Mouse (Mus musculus) forebrain, embryonic 10.5 days (tissue): ENCODE results near the gene Zfhx3. TPM values are rescaled to one million over a fixed set of nuclear protein-coding genes. Genes with fewer than 3 reads are reported as not detected.
A peak's percentile ranks its signal among the peaks of the same experiment; 100 is the strongest.

Source experiments
- DNase-seq: peaks from one replicate; pipeline ENCODE4 v3.0.0-alpha.2; 2017; ENCODE audit warnings: low spot score; ENCODE audit errors: extremely low spot score
- H3K27ac ChIP-seq: fragments of 300-500 bp; sonication (generic); 2 replicates; pipeline ENCODE4 v1.5.1; 2016; ENCODE audit warnings: mild to moderate bottlenecking
- H3K27me3 ChIP-seq: fragments of 300-500 bp; sonication (generic); 2 replicates; pipeline ENCODE4 v1.6.1; 2016; ENCODE audit warnings: mild to moderate bottlenecking; ENCODE audit not compliant: poor library complexity, severe bottlenecking
- H3K36me3 ChIP-seq: fragments of 300-500 bp; sonication (generic); replicated peaks from 2 replicates; pipeline ENCODE4 v1.6.1; 2016; ENCODE audit warnings: mild to moderate bottlenecking, moderate library complexity
- H3K4me1 ChIP-seq: fragments of 300-500 bp; sonication (generic); 2 replicates; pipeline ENCODE4 v1.6.1; 2016
- H3K4me3 ChIP-seq: fragments of 300-500 bp; sonication (generic); 2 replicates; pipeline ENCODE4 v1.5.1; 2016; ENCODE audit warnings: mild to moderate bottlenecking, moderate library complexity
- H3K9me3 ChIP-seq: fragments of 300-500 bp; sonication (generic); 2 replicates; pipeline ENCODE4 v1.6.1; 2016; ENCODE audit warnings: mild to moderate bottlenecking, moderate library complexity
- WGBS: fragments of 180-500 bp; shearing (Covaris S2); methylation state at CpG from one replicate; pipeline ENCODE4 v1.1.7; 2016; 5-methylcytosine and 5-hydroxymethylcytosine counted together
- polyA plus RNA-seq: library from polyadenylated mRNA; unstranded; fragments of >200 nt; fragmentation: Nextera tagmentation; extraction: Ambion mirVana; gene quantifications from 2 replicates; pipeline ENCODE4 v1.2.1, GENCODE M21; 2016

Gene Zfhx3
- polyA plus RNA-seq, 1 experiment from 2014 or later: 11.4 TPM

DNA sequence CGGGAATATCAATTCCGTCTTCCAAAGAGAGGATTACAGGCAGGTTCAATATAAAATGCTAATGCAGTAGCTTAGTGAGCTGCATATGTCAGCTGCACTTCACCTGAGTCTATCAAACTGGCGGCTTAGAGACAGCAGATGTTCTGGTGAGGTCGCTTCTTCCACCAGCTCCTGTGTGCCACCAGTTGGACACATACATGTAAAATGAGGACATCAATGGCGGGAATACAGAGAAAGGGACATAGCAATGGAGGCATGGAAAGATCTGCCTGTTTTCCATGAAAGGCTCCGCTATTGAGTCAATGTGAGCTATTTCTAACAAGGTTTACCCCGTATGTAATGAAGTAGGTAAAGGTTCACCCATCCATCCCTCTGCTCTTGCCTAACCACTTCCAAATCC is 587.0 kb downstream of the Zfhx3 start:
- Histone ChIP-seq H3K4me1 (peaks cover under 1% of the 10 kb centered on the region; the same call in 1 of the 2 replicates), H3K27ac (no peak overlapping the region), H3K27me3 (no peaks in the 10 kb centered on the region), H3K4me3 (no peak overlapping the region), H3K36me3 (no peaks in the 10 kb centered on the region), H3K9me3 (no peaks in the 10 kb centered on the region)
- DNase-seq: no peak
- WGBS: 96% methylated on average over 7 of the region's 7 CpGs

GRCm38 (mm10) chr8:108535121-108535876 is 592.9 kb downstream of the Zfhx3 start:
- WGBS: 79% methylated on average over 16 of the region's 16 CpGs

DNA sequence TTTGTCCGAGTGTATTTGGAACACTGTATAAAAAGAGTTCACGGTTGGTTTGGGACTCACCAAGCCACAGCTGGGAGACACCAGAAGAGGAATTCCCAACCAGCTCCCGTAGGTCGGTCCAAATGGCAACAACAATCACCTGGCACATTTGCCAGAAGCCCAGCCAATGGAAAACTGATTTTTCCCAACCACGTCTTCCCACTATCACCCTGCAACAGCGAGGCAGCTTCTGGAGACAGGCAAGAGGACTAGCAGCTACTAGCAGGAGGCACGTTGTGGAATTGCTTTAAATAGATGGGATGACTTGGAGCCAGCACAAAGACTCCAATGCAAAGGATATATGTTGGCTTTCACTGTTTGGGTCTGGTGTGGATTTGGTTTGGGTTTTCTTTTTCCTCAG is 593.7 kb downstream of the Zfhx3 start:
- 89% methylated on average over 7 of the region's 7 CpGs for WGBS
- Histone ChIP-seq H3K4me3 (no peak overlapping the region), H3K4me1 (peaks cover 39% of the 10 kb centered on the region), H3K27ac (no peak overlapping the region), H3K27me3 (no peaks in the 10 kb centered on the region), H3K9me3 (no peaks in the 10 kb centered on the region), H3K36me3 (no peaks in the 10 kb centered on the region)
- DNase-seq: no peak

More at GRCm38 (mm10) chr8:108535121-108535876, 592.9 kb downstream of the Zfhx3 start:
- H3K4me1 ChIP-seq: peaks cover 39% of the 10 kb centered on the region
- no peak overlapping the region for H3K4me3 ChIP-seq
- no peak overlapping the region for H3K27ac ChIP-seq
- no peaks in the 10 kb centered on the region for H3K27me3 ChIP-seq
- H3K36me3 ChIP-seq: no peaks in the 10 kb centered on the region
- no peak for DNase-seq
- no peaks in the 10 kb centered on the region for H3K9me3 ChIP-seq

- peaks cover 39% of the 10 kb centered on the region for H3K4me1 ChIP-seq
- no peaks in the 10 kb centered on the region for H3K36me3 ChIP-seq
- no peaks in the 10 kb centered on the region for H3K27me3 ChIP-seq
- H3K4me3 ChIP-seq: no peak overlapping the region
- DNase-seq: no peak
- 80% methylated on average over 15 of the region's 15 CpGs for WGBS
- H3K27ac ChIP-seq: 0 out of 2 replicates have a peak overlapping the region, but pooled peaks have one; percentile 30
- H3K9me3 ChIP-seq: no peaks in the 10 kb centered on the region
These were observed 594.5 kb downstream of the Zfhx3 start for GRCm38 (mm10) chr8:108536911-108537351.

DNA sequence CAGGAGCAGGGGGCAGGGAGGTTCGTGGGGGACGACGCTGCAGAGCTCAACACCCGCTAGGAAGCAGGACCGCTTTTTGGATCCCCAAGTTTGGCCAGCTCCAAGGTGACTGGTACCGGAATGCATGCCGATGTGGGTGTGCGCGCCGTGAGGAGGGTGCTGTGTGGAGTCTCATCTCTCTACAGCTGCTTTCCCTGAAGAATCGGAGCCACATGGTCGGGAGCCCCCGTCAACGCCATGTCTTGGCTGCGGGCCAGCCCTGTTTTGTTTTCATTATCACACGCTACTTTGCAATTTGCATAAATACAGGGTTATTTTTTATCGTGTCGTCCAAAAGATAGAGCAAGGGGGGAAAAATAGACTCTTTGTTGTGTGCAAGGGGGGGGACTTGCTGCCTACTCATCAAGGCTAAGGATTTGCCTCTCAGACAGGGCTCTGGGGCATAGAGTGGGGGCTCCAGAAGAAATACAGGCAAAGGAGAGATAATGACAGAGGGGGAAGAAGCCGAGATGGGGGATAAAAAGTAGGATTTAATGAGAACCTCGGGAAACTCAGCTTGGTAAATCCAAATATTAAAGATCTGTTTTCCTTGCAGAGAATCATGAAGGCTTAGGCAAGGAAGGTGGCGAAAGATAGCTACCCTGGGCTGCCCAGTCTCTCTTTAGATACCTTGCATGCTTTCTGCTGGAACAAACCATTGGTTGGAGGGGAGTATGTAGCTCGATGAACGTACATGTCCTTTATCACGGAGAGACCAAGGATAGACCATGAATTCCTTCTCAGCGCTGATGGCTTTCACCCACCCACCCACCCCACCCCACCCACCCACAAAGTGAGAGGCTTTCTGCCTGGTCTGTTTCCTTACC is 595.5 kb downstream of the Zfhx3 start:
- no peak overlapping the region for H3K27ac ChIP-seq
- no peaks in the 10 kb centered on the region for H3K27me3 ChIP-seq
- H3K9me3 ChIP-seq: no peaks in the 10 kb centered on the region
- DNase-seq: no peak
- WGBS: 93% methylated on average over 25 of the region's 25 CpGs
- H3K36me3 ChIP-seq: no peaks in the 10 kb centered on the region
- peaks cover 39% of the 10 kb centered on the region for H3K4me1 ChIP-seq
- no peak overlapping the region for H3K4me3 ChIP-seq

- Histone ChIP-seq H3K27me3 (no peaks in the 10 kb centered on the region), H3K4me3 (no peak overlapping the region), H3K27ac (no peak overlapping the region), H3K9me3 (no peaks in the 10 kb centered on the region), H3K4me1 (peaks cover 39% of the 10 kb centered on the region), H3K36me3 (no peaks in the 10 kb centered on the region)
- 81% methylated on average over 8 of the region's 8 CpGs for WGBS
- no peak for DNase-seq
These were observed 596.6 kb downstream of the Zfhx3 start for GRCm38 (mm10) chr8:108538929-108539555.

DNA sequence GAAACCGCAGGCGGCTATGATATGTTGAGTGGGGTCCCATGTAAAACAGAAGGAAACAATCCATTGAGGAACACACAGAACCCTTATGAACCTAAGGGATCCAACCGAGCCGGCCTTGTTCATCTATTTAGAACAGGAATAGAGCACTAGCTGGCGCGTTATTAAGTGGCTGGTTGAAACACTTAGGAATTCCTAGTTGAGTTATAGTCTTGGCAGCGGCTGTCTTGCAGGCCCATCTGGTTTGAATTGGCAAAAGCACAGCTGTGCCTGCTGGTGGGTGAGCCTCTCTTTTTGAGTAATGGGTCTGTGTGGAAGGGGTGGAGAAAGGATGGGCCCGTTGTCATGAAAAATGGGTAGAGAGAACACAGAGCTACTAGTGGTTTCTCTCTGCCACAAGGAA is 610.1 kb downstream of the Zfhx3 start:
- DNase-seq: no peak
- no peak overlapping the region for H3K27ac ChIP-seq

DNA sequence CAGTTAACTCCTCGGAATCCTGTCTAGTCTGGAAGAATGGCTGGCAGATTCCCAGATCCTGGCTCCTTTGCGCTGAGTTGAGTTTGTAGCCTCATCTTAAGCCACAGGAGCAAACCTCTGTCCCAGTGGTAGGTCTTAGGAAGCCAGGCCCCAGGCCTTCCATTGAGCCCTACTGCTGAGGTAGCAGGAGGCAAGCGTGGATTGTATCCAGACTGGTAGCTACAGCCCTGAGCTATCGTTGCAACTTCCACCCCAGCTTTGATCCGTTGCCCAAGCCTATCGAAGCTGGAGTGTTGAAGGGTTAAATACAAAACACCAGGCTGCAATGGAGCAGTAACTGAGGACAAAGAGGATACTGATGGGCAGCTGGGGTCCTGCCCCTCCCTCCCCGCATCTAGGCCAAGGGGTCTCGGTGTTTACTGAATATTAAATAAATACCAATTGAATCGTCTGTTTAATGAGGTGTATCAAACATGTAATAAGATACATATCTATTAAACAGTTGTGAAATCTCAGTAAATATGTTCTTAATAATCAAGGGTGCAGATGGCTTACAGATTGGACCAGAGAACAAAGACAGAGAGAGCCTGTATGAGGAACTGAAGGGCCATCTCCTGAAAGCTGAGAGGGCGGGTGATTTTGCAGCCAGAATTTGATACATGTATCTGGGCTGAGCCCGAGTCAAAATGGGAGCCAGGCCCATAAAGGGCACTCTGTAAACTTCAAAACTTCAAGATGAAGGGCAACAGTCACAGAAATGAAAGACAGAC is 611.5 kb downstream of the Zfhx3 start:
- Histone ChIP-seq H3K4me1 (peaks cover 18% of the 10 kb centered on the region), H3K27ac (peak overlapping the region; percentile 51; the same call in 1 of the 2 replicates), H3K4me3 (no peak overlapping the region), H3K36me3 (no peaks in the 10 kb centered on the region), H3K9me3 (no peaks in the 10 kb centered on the region), H3K27me3 (no peaks in the 10 kb centered on the region)
- WGBS: 69% methylated on average over 11 of the region's 11 CpGs
- DNase-seq: no peak

More for the DNA sequence above, 610.1 kb downstream of the Zfhx3 start:
- H3K27me3 ChIP-seq: no peaks in the 10 kb centered on the region
- 80% methylated on average over 8 of the region's 8 CpGs for WGBS
- peaks cover 18% of the 10 kb centered on the region for H3K4me1 ChIP-seq
- no peaks in the 10 kb centered on the region for H3K9me3 ChIP-seq
- no peak overlapping the region for H3K4me3 ChIP-seq
- H3K36me3 ChIP-seq: no peaks in the 10 kb centered on the region

GRCm38 (mm10) chr8:108554578-108555245 is 612.3 kb downstream of the Zfhx3 start:
- no peak overlapping the region for H3K4me3 ChIP-seq
- no peaks in the 10 kb centered on the region for H3K36me3 ChIP-seq
- WGBS: 84% methylated on average over 12 of the region's 12 CpGs
- no peaks in the 10 kb centered on the region for H3K9me3 ChIP-seq
- H3K4me1 ChIP-seq: peaks cover 18% of the 10 kb centered on the region
- no peaks in the 10 kb centered on the region for H3K27me3 ChIP-seq
- no peak overlapping the region for H3K27ac ChIP-seq
- no peak for DNase-seq

- Histone ChIP-seq H3K27ac (no peak overlapping the region), H3K4me1 (no peaks in the 10 kb centered on the region), H3K27me3 (no peaks in the 10 kb centered on the region), H3K36me3 (no peaks in the 10 kb centered on the region), H3K9me3 (no peaks in the 10 kb centered on the region; the same call in 1 of the 2 replicates), H3K4me3 (no peak overlapping the region)
- no peak for DNase-seq
- WGBS: 90% methylated on average over 6 of the region's 6 CpGs
These were observed 621.0 kb downstream of the Zfhx3 start for GRCm38 (mm10) chr8:108563420-108563819.

- H3K4me1 ChIP-seq: no peaks in the 10 kb centered on the region
- 88% methylated on average over 7 of the region's 7 CpGs for WGBS
- no peaks in the 10 kb centered on the region for H3K27me3 ChIP-seq
- no peak overlapping the region for H3K4me3 ChIP-seq
- no peaks in the 10 kb centered on the region; the same call in 1 of the 2 replicates for H3K9me3 ChIP-seq
- H3K36me3 ChIP-seq: no peaks in the 10 kb centered on the region
- no peak for DNase-seq
- no peak overlapping the region for H3K27ac ChIP-seq
These were observed 621.6 kb downstream of the Zfhx3 start for GRCm38 (mm10) chr8:108563934-108564564.
